In genomic region chr5:23902221-23902620, GRCm38 (mm10) we compare ENCODE assay signal across 20 mouse cellular contexts. TPM values are rescaled to one million over a fixed set of nuclear protein-coding genes. Genes with fewer than 3 reads are reported as not detected.
DNase-seq lines count a peak whose midpoint lies in the region; TF ChIP-seq lines count a peak whose summit lies in the region.
"Had no signal": no experiment of that assay in that cellular context is flagged by ENCODE, and none has a peak within 500 bp of the region (broad histone marks: within the 10 kb centered on the region; RNA-seq: fewer than 3 reads in every experiment).

No protein-coding gene starts in this region.

- H3K79me2 ChIP-seq in MEL (ENCODE audit: control insufficient read depth, insufficient read depth, low read length, poor library complexity): no peaks in the 10 kb centered on the region

- H3K4me1 ChIP-seq in MEL (ENCODE audit: control insufficient read depth in 1 of 2, insufficient read depth in 2 of 2, low read length in 2 of 2): peaks cover 10 to 14% of the 10 kb centered on the region in 2 experiments

- H3K27ac ChIP-seq in MEL (ENCODE audit: control insufficient read depth, low read depth, low read length): peak overlapping the region; percentile 38; the same call in 1 of the 2 replicates

- peak; percentile 94 to 96 for TF ChIP-seq EP300 in MEL (IDR thresholded peaks at IDR 0.05; ENCODE audit: low read depth in 1 of 2, low read length in 2 of 2)

- H3K9me3 ChIP-seq in MEL (replicated peaks; ENCODE audit: insufficient read depth, low read length): no peaks in the 10 kb centered on the region
- H3K9me3 ChIP-seq: G1E had no signal

- H3K9ac ChIP-seq in MEL (ENCODE audit: control insufficient read depth, low read depth, low read length, poor library complexity, severe bottlenecking): no peak overlapping the region

- H3K27me3 ChIP-seq in MEL (ENCODE audit: control insufficient read depth in 1 of 2, insufficient read depth in 2 of 2, low read length in 2 of 2): no peaks in the 10 kb centered on the region
- H3K27me3 ChIP-seq: CH12.LX, Patski had no signal

- TF ChIP-seq RAD21 in MEL (IDR thresholded peaks at IDR 0.05; ENCODE audit: low read depth, low read length): no peak

- TF ChIP-seq POLR2A in MEL (IDR thresholded peaks at IDR 0.05; ENCODE audit: control insufficient read depth in 1 of 2, insufficient read depth in 1 of 2, low read depth in 1 of 2, low read length in 2 of 2, poor library complexity in 1 of 2): no peak

- H3K4me3 ChIP-seq in MEL (ENCODE audit: control insufficient read depth in 1 of 2, insufficient read depth in 1 of 2, low read depth in 2 of 2, low read length in 2 of 2): no peak overlapping the region

- H3K36me3 ChIP-seq in MEL (ENCODE audit: control insufficient read depth in 1 of 2, insufficient read depth in 2 of 2, low read length in 2 of 2): peaks cover 0 to 9% of the 10 kb centered on the region in 2 experiments; a peak in 2 of 4 replicates
- H3K36me3 ChIP-seq: G1E had no signal

- no peak for TF ChIP-seq CTCF in MEL (IDR thresholded peaks at IDR 0.05 in 2 of 3, conservative IDR thresholded peaks at IDR 0.05 in 1 of 3; ENCODE audit: control insufficient read depth in 1 of 3, insufficient read depth in 1 of 3, low read depth in 2 of 3, low read length in 3 of 3, poor library complexity in 1 of 3, severe bottlenecking in 1 of 3)

- peak; percentile 81 for DNase-seq in MEL (ENCODE audit: low read depth, low spot score)
- DNase-seq in MEL-GATA-1-ER (ENCODE audit: extremely low read depth, low read depth): peak; percentile 73
- no peak for DNase-seq in T-cell, adult 2 months (ENCODE audit: low spot score)
- no peak for DNase-seq in layer of hippocampus, postnatal 14 days (ENCODE audit: low spot score in 2 of 2)
- DNase-seq: adrenal gland, adult 2 months; adrenal gland, adult 8-10 months; adrenal gland, postnatal 10 days; adrenal gland, postnatal 14 days; adrenal gland, postnatal 25 days; adrenal gland, postnatal 36 days; B cell, adult 2 months; cerebellum, adult 11 months; cerebellum, adult 11-12 months; cerebellum, adult 18-20 months; cerebellum, adult 2 months; cerebellum, adult 8-10 months; cerebellum, adult 9-10 months had no signal

TF ChIP-seq in MEL, 35 proteins besides CTCF, POLR2A, EP300 and RAD21:
- TF ChIP-seq KAT2A (conservative IDR thresholded peaks at IDR 0.05; ENCODE audit: low read depth, low read length) (0 out of 2 replicates have a peak, but pooled peaks have one; percentile 43), CHD2 (IDR thresholded peaks at IDR 0.05; ENCODE audit: low read length) (peak; percentile 49), E2F4 (IDR thresholded peaks at IDR 0.05; ENCODE audit: borderline replicate concordance, low read depth, low read length) (no peak), USF1 (IDR thresholded peaks at IDR 0.05; ENCODE audit: low read depth, low read length) (0 out of 2 replicates have a peak, but pooled peaks have one; percentile 32), RCOR1 (IDR thresholded peaks at IDR 0.05; ENCODE audit: low read depth, low read length) (peak; percentile 91), ZKSCAN1 (IDR thresholded peaks at IDR 0.05; ENCODE audit: low read depth, low read length) (peak; percentile 30; the same call in 1 of the 2 replicates), TAL1 (IDR thresholded peaks at IDR 0.05; ENCODE audit: low read length) (peak; percentile 70), MAFK (IDR thresholded peaks at IDR 0.05; ENCODE audit: borderline replicate concordance, low read depth, low read length) (peak; percentile 43; the same call in 1 of the 2 replicates), UBTF (IDR thresholded peaks at IDR 0.05; ENCODE audit: borderline replicate concordance, insufficient read depth, low read depth, low read length) (no peak), POLR2AphosphoS2 (IDR thresholded peaks at IDR 0.05; ENCODE audit: low read length) (no peak), MAX (IDR thresholded peaks at IDR 0.05; ENCODE audit: low read length) (peak; percentile 72), HCFC1 (IDR thresholded peaks at IDR 0.05; ENCODE audit: low read depth, low read length) (peak; percentile 52), ETS1 (IDR thresholded peaks at IDR 0.05; ENCODE audit: low read depth, low read length) (peak; percentile 91), ZMIZ1 (IDR thresholded peaks at IDR 0.05; ENCODE audit: low read depth, low read length) (no peak), MYC (IDR thresholded peaks at IDR 0.05; ENCODE audit: low read depth, low read length) (peak; percentile 60; the same call in 1 of the 2 replicates), BHLHE40 (IDR thresholded peaks at IDR 0.05; ENCODE audit: borderline replicate concordance, low read depth, low read length) (peak; percentile 49; the same call in 1 of the 2 replicates), ZC3H11A (IDR thresholded peaks at IDR 0.05; ENCODE audit: low read depth, low read length) (0 out of 2 replicates have a peak, but pooled peaks have one; percentile 11), GABPA (IDR thresholded peaks at IDR 0.05; ENCODE audit: low read depth, low read length) (no peak), MXI1 (IDR thresholded peaks at IDR 0.05; ENCODE audit: low read depth, low read length) (peak; percentile 50; the same call in 1 of the 2 replicates), ZNF384 (IDR thresholded peaks at IDR 0.05; ENCODE audit: low read depth, low read length) (no peak), MAZ (IDR thresholded peaks at IDR 0.05; ENCODE audit: low read depth, low read length) (peak; percentile 74), JUND (IDR thresholded peaks at IDR 0.05; ENCODE audit: low read depth, low read length) (no peak), NELFE (IDR thresholded peaks at IDR 0.05; ENCODE audit: low read depth, low read length) (no peak), POLR2AphosphoS5 (IDR thresholded peaks at IDR 0.05; ENCODE audit: borderline replicate concordance, low read depth, low read length) (no peak), TCF12 (IDR thresholded peaks at IDR 0.05; ENCODE audit: low read depth, low read length) (peak; percentile 93), TBP (IDR thresholded peaks at IDR 0.05; ENCODE audit: low read depth, low read length) (no peak), USF2 (IDR thresholded peaks at IDR 0.05; ENCODE audit: borderline replicate concordance in 1 of 2, insufficient read depth in 1 of 2, low read depth in 1 of 2, low read length in 2 of 2) (no peak), MEF2A (IDR thresholded peaks at IDR 0.05; ENCODE audit: extremely low read depth, insufficient replicate concordance, low read depth, low read length, poor library complexity, severe bottlenecking) (peak; percentile 25; the same call in 1 of the 2 replicates), CHD1 (IDR thresholded peaks at IDR 0.05; ENCODE audit: low read depth, low read length) (no peak), NRF1 (IDR thresholded peaks at IDR 0.05; ENCODE audit: insufficient read depth, low read depth, low read length, poor library complexity, severe bottlenecking) (no peak), MYB (IDR thresholded peaks at IDR 0.05; ENCODE audit: low read depth, low read length) (peak; percentile 44; the same call in 1 of the 2 replicates), GATA1 (IDR thresholded peaks at IDR 0.05; ENCODE audit: low read depth, low read length) (peak; percentile 90), SIN3A (IDR thresholded peaks at IDR 0.05; ENCODE audit: low read length) (peak; percentile 79), ELF1 (IDR thresholded peaks at IDR 0.05; ENCODE audit: low read depth, low read length) (peak; percentile 13; the same call in 1 of the 2 replicates), SMC3 (IDR thresholded peaks at IDR 0.05; ENCODE audit: low read depth, low read length) (0 out of 2 replicates have a peak, but pooled peaks have one; percentile 11)

RNA-seq across cellular contexts. Expression of gene Tomm7, which starts 58.3 kb away (rescaled TPM):
- total RNA-seq in MEL (2012; rRNA removed): 239 and 264 TPM in 2 replicates
- polyA plus RNA-seq in MEL (2012; ENCODE audit: insufficient read depth in 1 of 2, insufficient read length in 2 of 2, low read depth in 1 of 2, low replicate concordance in 2 of 2, missing spikeins in 1 of 2): 100 to 1,000 TPM in 1 of 2 experiments, not detected in 1; 194 TPM
- total RNA-seq in layer of hippocampus, postnatal 14 days (2021): 10 to 100 TPM; 77.6 to 85.5 TPM

Comparison
In these comparisons a context has a peak if more than half of its experiments do, and no peak if none do; other contexts are left out.
1. DNase-seq: peak in MEL (single experiment) and MEL-GATA-1-ER (single experiment); none in T-cell, adult 2 months (single experiment) and layer of hippocampus, postnatal 14 days (0 of 2).